Mouse (Mus musculus): ENCODE measurements around the gene Adam22. TPM values are rescaled to one million over a fixed set of nuclear protein-coding genes. Genes with fewer than 3 reads are reported as not detected.

The Adam22 gene
- total and polyA plus RNA-seq, 3 experiments: 0.27 to 0.30 TPM; not detected in 1

DNA sequence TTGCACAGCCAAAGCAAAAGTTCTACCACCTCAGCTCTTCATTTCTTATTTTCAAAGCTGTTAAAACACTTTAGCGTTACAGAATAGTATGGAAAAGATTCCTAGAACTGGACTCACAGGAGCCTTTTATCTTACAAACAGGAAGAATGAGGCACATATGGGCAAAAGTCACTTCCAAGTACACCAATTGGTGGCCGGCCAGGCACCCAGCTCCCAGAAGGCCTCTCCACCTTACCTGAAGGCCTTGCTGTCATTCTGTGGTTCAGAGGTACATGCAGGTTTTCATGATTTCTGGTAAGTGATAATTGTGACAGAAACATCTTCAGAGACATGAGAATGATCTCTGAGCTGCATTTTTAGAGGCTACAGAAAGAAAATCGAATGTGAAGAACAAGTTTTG is 24.7 kb downstream of the Adam22 start:
- no peak for ATAC-seq (ENCODE audit: extremely low read depth, insufficient number of reproducible peaks, low FRiP score, poor library complexity, severe bottlenecking)
- H3K36me3 ChIP-seq (replicated peaks): no peaks in the 10 kb centered on the region
- TF ChIP-seq POLR2AphosphoS5 (IDR thresholded peaks at IDR 0.05; ENCODE audit: insufficient replicate concordance, low read depth, low read length) (no peak), GATA1 (IDR thresholded peaks at IDR 0.05; ENCODE audit: borderline replicate concordance, low read length) (no peak), TAL1 (conservative IDR thresholded peaks at IDR 0.05; ENCODE audit: low read depth, low read length) (no peak), CTCF (IDR thresholded peaks at IDR 0.05; ENCODE audit: low read depth, low read length) (no peak), GATA2 (IDR thresholded peaks at IDR 0.05; ENCODE audit: borderline replicate concordance, low read depth, low read length) (no peak)
- no peak overlapping the region for H3K4me3 ChIP-seq (ENCODE audit: low read depth, low read length)
- no peak for DNase-seq (ENCODE audit: low spot score)
- no peaks in the 10 kb centered on the region for H3K4me1 ChIP-seq (ENCODE audit: insufficient read depth, low read depth, low read length)
- H3K27me3 ChIP-seq (ENCODE audit: insufficient read depth, low read length): peaks cover 5% of the 10 kb centered on the region; the same call in 1 of the 2 replicates
- H3K9me3 ChIP-seq (replicated peaks): no peaks in the 10 kb centered on the region

DNA sequence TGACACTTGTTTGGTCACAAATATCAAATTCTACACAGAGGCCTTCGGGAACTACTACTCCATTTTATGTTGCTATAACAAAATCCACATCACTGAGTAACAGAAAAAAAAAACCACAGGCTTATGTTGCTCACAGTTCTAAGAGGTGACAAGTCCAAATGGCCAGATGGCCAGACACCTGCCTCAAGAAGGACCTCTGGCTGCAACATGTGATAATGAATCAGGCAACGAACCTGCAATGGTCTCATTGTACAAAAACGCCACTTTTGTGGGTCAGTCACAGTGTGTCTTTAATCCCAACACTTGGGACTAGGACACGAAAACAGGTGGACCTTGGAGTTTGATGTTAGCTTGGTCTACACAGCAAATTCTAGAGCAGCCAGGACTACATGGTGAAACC is 26.3 kb downstream of the Adam22 start:
- Histone ChIP-seq H3K27me3 (ENCODE audit: insufficient read depth, low read length) (peaks cover 5% of the 10 kb centered on the region; the same call in 1 of the 2 replicates), H3K4me1 (ENCODE audit: insufficient read depth, low read depth, low read length) (no peaks in the 10 kb centered on the region), H3K36me3 (replicated peaks) (no peaks in the 10 kb centered on the region), H3K4me3 (ENCODE audit: low read depth, low read length) (no peak overlapping the region), H3K9me3 (replicated peaks) (no peaks in the 10 kb centered on the region)
- TF ChIP-seq GATA2 (IDR thresholded peaks at IDR 0.05; ENCODE audit: borderline replicate concordance, low read depth, low read length) (no peak), TAL1 (conservative IDR thresholded peaks at IDR 0.05; ENCODE audit: low read depth, low read length) (no peak), CTCF (IDR thresholded peaks at IDR 0.05; ENCODE audit: low read depth, low read length) (no peak), POLR2AphosphoS5 (IDR thresholded peaks at IDR 0.05; ENCODE audit: insufficient replicate concordance, low read depth, low read length) (no peak), GATA1 (IDR thresholded peaks at IDR 0.05; ENCODE audit: borderline replicate concordance, low read length) (no peak)
- ATAC-seq (ENCODE audit: extremely low read depth, insufficient number of reproducible peaks, low FRiP score, poor library complexity, severe bottlenecking) (no peak), DNase-seq (ENCODE audit: low spot score) (no peak)

DNA sequence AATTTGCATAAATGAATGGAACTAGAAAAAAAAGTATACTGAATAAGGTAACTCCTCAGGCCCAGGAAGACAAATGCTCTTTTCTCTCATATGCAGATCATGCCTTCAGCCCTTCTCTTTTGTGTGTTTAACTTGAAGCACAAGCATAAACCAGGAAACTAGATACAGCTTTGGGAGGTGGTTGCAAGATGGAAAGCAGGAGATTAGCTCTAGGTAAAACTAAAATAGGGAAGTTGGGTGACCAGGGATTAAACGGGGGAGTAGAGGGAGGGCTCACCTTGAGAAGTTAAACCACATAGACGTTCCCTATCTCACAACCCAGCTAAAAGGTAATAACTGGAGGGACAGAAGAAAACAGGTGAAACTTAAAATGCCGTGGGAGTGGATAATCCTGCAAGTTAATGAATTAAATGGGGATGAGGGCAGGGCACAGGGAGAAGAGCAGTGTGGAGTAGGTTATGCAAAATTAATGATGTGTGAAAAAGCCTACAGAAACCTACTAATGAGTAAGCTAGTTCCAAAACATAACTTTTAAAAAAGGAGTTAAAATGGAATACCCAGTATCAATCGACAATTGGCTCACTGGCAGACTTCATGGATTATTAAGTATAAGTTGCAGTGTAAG is 40.2 kb downstream of the Adam22 start:
- no peaks in the 10 kb centered on the region for H3K4me1 ChIP-seq (ENCODE audit: insufficient read depth, low read depth, low read length)
- no peaks in the 10 kb centered on the region for H3K9me3 ChIP-seq (replicated peaks)
- H3K4me3 ChIP-seq (ENCODE audit: low read depth, low read length): no peak overlapping the region
- ATAC-seq (ENCODE audit: extremely low read depth, insufficient number of reproducible peaks, low FRiP score, poor library complexity, severe bottlenecking) (no peak), DNase-seq (ENCODE audit: low spot score) (no peak)
- no peak for TF ChIP-seq GATA2 (IDR thresholded peaks at IDR 0.05; ENCODE audit: borderline replicate concordance, low read depth, low read length)
- no peak for TF ChIP-seq CTCF (IDR thresholded peaks at IDR 0.05; ENCODE audit: low read depth, low read length)
- no peak for TF ChIP-seq GATA1 (IDR thresholded peaks at IDR 0.05; ENCODE audit: borderline replicate concordance, low read length)
- peaks cover 5% of the 10 kb centered on the region for H3K27me3 ChIP-seq (ENCODE audit: insufficient read depth, low read length)
- no peaks in the 10 kb centered on the region for H3K36me3 ChIP-seq (replicated peaks)

DNA sequence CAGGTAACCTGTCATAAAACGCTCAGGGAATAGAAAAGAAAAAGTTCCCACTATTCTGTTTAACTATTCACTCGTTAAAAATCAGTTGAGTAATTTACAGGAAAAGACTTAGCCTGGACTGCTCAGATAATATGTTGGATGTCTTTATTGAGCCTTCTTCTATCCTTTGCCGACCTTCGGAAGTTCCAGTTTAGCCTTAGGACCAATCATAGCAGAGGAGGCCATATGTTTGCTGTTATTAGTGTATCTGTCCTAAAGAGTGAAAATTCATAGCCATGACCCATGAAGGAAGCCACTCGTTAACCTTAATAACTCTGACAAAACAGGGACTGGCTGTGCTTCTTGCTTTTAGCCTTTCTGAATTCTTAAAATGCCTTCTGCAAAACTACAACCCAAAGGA is 41.3 kb downstream of the Adam22 start:
- H3K4me3 ChIP-seq (ENCODE audit: low read depth, low read length): no peak overlapping the region
- no peak for TF ChIP-seq GATA2 (IDR thresholded peaks at IDR 0.05; ENCODE audit: borderline replicate concordance, low read depth, low read length)
- no peak for TF ChIP-seq CTCF (IDR thresholded peaks at IDR 0.05; ENCODE audit: low read depth, low read length)
- no peak for TF ChIP-seq TAL1 (conservative IDR thresholded peaks at IDR 0.05; ENCODE audit: low read depth, low read length)
- no peak for TF ChIP-seq POLR2AphosphoS5 (IDR thresholded peaks at IDR 0.05; ENCODE audit: insufficient replicate concordance, low read depth, low read length)
- no peak for TF ChIP-seq GATA1 (IDR thresholded peaks at IDR 0.05; ENCODE audit: borderline replicate concordance, low read length)
- H3K36me3 ChIP-seq (replicated peaks): no peaks in the 10 kb centered on the region
- no peaks in the 10 kb centered on the region for H3K9me3 ChIP-seq (replicated peaks)
- H3K27me3 ChIP-seq (ENCODE audit: insufficient read depth, low read length): peaks cover 5% of the 10 kb centered on the region
- H3K4me1 ChIP-seq (ENCODE audit: insufficient read depth, low read depth, low read length): no peaks in the 10 kb centered on the region
- ATAC-seq (ENCODE audit: extremely low read depth, insufficient number of reproducible peaks, low FRiP score, poor library complexity, severe bottlenecking): no peak
- DNase-seq (ENCODE audit: low spot score): no peak

DNA sequence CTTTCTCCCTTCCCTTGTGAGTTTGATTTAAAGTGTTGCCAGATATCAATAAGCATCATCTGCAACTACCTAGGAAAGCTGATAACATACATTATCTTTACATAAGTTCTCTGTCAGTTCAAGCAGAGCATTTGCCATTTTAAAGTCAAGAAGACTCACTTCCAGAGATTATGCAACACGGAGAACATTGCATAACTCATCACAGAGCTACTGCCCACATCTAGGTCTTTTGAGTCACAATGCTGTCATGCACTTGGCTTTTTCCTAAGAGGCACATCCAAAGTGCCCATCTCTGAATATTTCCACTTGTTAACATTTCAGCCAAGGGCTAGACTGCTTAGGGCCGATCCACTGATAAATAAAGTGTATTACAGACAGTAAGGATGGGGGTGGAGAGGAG is 55.6 kb downstream of the Adam22 start:
- Histone ChIP-seq H3K27me3 (ENCODE audit: insufficient read depth, low read length) (no peaks in the 10 kb centered on the region), H3K4me3 (ENCODE audit: low read depth, low read length) (no peak overlapping the region), H3K9me3 (replicated peaks) (no peaks in the 10 kb centered on the region), H3K4me1 (ENCODE audit: insufficient read depth, low read depth, low read length) (no peaks in the 10 kb centered on the region), H3K36me3 (replicated peaks) (no peaks in the 10 kb centered on the region)
- DNase-seq (ENCODE audit: low spot score) (no peak), ATAC-seq (ENCODE audit: extremely low read depth, insufficient number of reproducible peaks, low FRiP score, poor library complexity, severe bottlenecking) (no peak)
- TF ChIP-seq GATA2 (IDR thresholded peaks at IDR 0.05; ENCODE audit: borderline replicate concordance, low read depth, low read length): no peak
- no peak for TF ChIP-seq POLR2AphosphoS5 (IDR thresholded peaks at IDR 0.05; ENCODE audit: insufficient replicate concordance, low read depth, low read length)
- TF ChIP-seq CTCF (IDR thresholded peaks at IDR 0.05; ENCODE audit: low read depth, low read length): no peak
- TF ChIP-seq TAL1 (conservative IDR thresholded peaks at IDR 0.05; ENCODE audit: low read depth, low read length): no peak
- no peak for TF ChIP-seq GATA1 (IDR thresholded peaks at IDR 0.05; ENCODE audit: borderline replicate concordance, low read length)

DNA sequence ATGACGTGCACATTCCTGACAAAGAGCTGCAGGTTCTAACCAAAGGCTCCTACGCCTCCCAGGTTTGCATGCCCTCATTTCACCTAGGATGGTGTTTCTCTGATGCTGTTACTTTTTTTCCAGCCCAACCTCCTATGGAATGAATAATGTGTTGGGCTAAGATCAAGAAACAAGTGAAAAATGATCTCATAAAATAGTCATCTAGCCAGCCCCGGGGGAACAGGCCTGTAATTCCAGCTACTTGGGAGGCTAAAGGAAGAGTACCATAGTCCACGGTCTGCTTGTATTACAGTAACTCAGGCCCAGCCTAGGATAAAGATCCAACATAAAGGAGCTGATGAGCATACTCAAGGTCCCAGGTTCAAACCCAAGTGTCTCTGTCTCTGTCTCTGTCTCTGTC is 57.1 kb downstream of the Adam22 start:
- DNase-seq (ENCODE audit: low spot score): no peak
- Histone ChIP-seq H3K9me3 (replicated peaks) (no peaks in the 10 kb centered on the region), H3K36me3 (replicated peaks) (no peaks in the 10 kb centered on the region), H3K4me1 (ENCODE audit: insufficient read depth, low read depth, low read length) (no peaks in the 10 kb centered on the region), H3K4me3 (ENCODE audit: low read depth, low read length) (no peak overlapping the region), H3K27me3 (ENCODE audit: insufficient read depth, low read length) (no peaks in the 10 kb centered on the region)
- no peak for ATAC-seq (ENCODE audit: extremely low read depth, insufficient number of reproducible peaks, low FRiP score, poor library complexity, severe bottlenecking)
- no peak for TF ChIP-seq POLR2AphosphoS5 (IDR thresholded peaks at IDR 0.05; ENCODE audit: insufficient replicate concordance, low read depth, low read length)
- no peak for TF ChIP-seq GATA2 (IDR thresholded peaks at IDR 0.05; ENCODE audit: borderline replicate concordance, low read depth, low read length)
- TF ChIP-seq GATA1 (IDR thresholded peaks at IDR 0.05; ENCODE audit: borderline replicate concordance, low read length): no peak
- TF ChIP-seq TAL1 (conservative IDR thresholded peaks at IDR 0.05; ENCODE audit: low read depth, low read length): no peak
- no peak for TF ChIP-seq CTCF (IDR thresholded peaks at IDR 0.05; ENCODE audit: low read depth, low read length)

Measured in G1E (cell line).